Mouse (Mus musculus): ENCODE measurements around the gene Vmn2r90.
"Not testable (repeated sequence)": the region's sequence is repeated elsewhere in the genome, so short reads cannot be mapped to it uniquely, and the experiment has no call there.

- TF ChIP-seq CTCF, POLR2A (IDR thresholded peaks at IDR 0.05; ENCODE audit: insufficient read depth, low read depth, low read length): not testable (repeated sequence)
Measured at GRCm38 (mm10) chr17:17739300-17739699, 35.8 kb downstream of the Vmn2r90 start.
